In genomic region chr19:5421784-5422183, GRCm38 (mm10) we compare ENCODE assay signal across 30 mouse cellular contexts. TPM values are rescaled to one million over a fixed set of nuclear protein-coding genes. Genes with fewer than 3 reads are reported as not detected.
DNase-seq lines count a peak whose midpoint lies in the region; ATAC-seq and TF ChIP-seq lines count a peak whose summit lies in the region.
"Had no signal": no experiment of that assay in that cellular context is flagged by ENCODE, and none has a peak within 500 bp of the region (broad histone marks: within the 10 kb centered on the region; RNA-seq: fewer than 3 reads in every experiment).

No protein-coding gene starts in this region.

- H3K36me3 ChIP-seq in forebrain, embryonic 12.5 days (replicated peaks), result peaks cover 33% of the 10 kb centered on the region
- H3K36me3 ChIP-seq in forebrain, postnatal 0 days (ENCODE audit: insufficient read depth), result peaks cover 40% of the 10 kb centered on the region
- H3K36me3 ChIP-seq in thymus, adult 2 months (ENCODE audit: control insufficient read depth, insufficient read depth, low read length), result peaks cover 15% of the 10 kb centered on the region; the same call in 1 of the 2 replicates

- H3K9ac ChIP-seq in forebrain, embryonic 12.5 days, result 0 out of 2 replicates have a peak overlapping the region, but pooled peaks have one; percentile 4
- no peak overlapping the region for H3K9ac ChIP-seq in forebrain, postnatal 0 days
- H3K9ac ChIP-seq: embryonic facial prominence, embryonic 15.5 days; liver, embryonic 12.5 days; liver, postnatal 0 days; neural tube, embryonic 12.5 days had no signal

- no peak overlapping the region for H3K4me2 ChIP-seq in forebrain, embryonic 12.5 days
- no peak overlapping the region for H3K4me2 ChIP-seq in forebrain, postnatal 0 days (ENCODE audit: low read depth)
- H3K4me2 ChIP-seq: embryonic facial prominence, embryonic 15.5 days; forebrain, embryonic 13.5 days; heart, embryonic 15.5 days; liver, embryonic 12.5 days; neural tube, embryonic 12.5 days had no signal

- H3K27ac ChIP-seq in forebrain, embryonic 12.5 days, result no peak overlapping the region
- no peak overlapping the region for H3K27ac ChIP-seq in forebrain, postnatal 0 days (ENCODE audit: low read depth, low read length)
- peak overlapping the region; percentile 95; the same call in 1 of the 2 replicates for H3K27ac ChIP-seq in layer of hippocampus, adult 2 months
- no peak overlapping the region for H3K27ac ChIP-seq in thymus, adult 2 months (ENCODE audit: control insufficient read depth, insufficient read depth, low read length)
- H3K27ac ChIP-seq: embryonic facial prominence, embryonic 15.5 days; forebrain, embryonic 13.5 days; heart, embryonic 10.5 days; heart, embryonic 15.5 days; kidney, postnatal 0 days; left cerebral cortex, adult 2 months; liver, embryonic 12.5 days; macrophage; neural tube, embryonic 12.5 days had no signal

- H3K27me3 ChIP-seq in forebrain, embryonic 12.5 days, result no peaks in the 10 kb centered on the region
- no peaks in the 10 kb centered on the region for H3K27me3 ChIP-seq in forebrain, postnatal 0 days (ENCODE audit: insufficient read depth, low read length)
- no peaks in the 10 kb centered on the region for H3K27me3 ChIP-seq in thymus, adult 2 months (ENCODE audit: control insufficient read depth, insufficient read depth, low read length)
- H3K27me3 ChIP-seq: embryonic facial prominence, embryonic 15.5 days; forebrain, embryonic 13.5 days; heart, embryonic 15.5 days; liver, embryonic 12.5 days; neural tube, embryonic 12.5 days; Patski had no signal

- no peak for DNase-seq in forebrain, postnatal 0 days
- no peak for DNase-seq in layer of hippocampus, adult 2 months (ENCODE audit: low spot score in 2 of 2)
- no peak for DNase-seq in layer of hippocampus, adult 9-11 months
- peak; percentile 46 for DNase-seq in thymus, postnatal 14 days
- no peak for DNase-seq in thymus, adult 2 months
- DNase-seq in right cerebral cortex, adult 18-20 months, result no peak
- DNase-seq: gastrocnemius, postnatal 14 days; kidney, adult 8-10 months; liver, postnatal 0 days; right cerebral cortex, postnatal 4 days had no signal

- WGBS in forebrain, embryonic 12.5 days, result 87% methylated on average over 5 of the region's 5 CpGs
- WGBS in forebrain, postnatal 0 days, result 81% methylated on average over 5 of the region's 5 CpGs
- 82% methylated on average over 5 of the region's 5 CpGs for WGBS in thymus, adult 2 months

- no peak for TF ChIP-seq POLR2A in thymus, adult 2 months (IDR thresholded peaks at IDR 0.05; ENCODE audit: control insufficient read depth, extremely low read depth, insufficient read depth, low read length, poor library complexity)

- TF ChIP-seq CTCF in forebrain, postnatal 0 days (IDR thresholded peaks at IDR 0.05; ENCODE audit: low read depth), result no peak
- no peak for TF ChIP-seq CTCF in layer of hippocampus, adult 2 months (conservative IDR thresholded peaks at IDR 0.05)
- TF ChIP-seq CTCF in thymus, adult 2 months (IDR thresholded peaks at IDR 0.05; ENCODE audit: borderline replicate concordance, control insufficient read depth, extremely low read depth, insufficient read depth, low read length, poor library complexity), result no peak

- no peaks in the 10 kb centered on the region for H3K9me3 ChIP-seq in forebrain, embryonic 12.5 days
- H3K9me3 ChIP-seq in forebrain, postnatal 0 days (ENCODE audit: low read length), result no peaks in the 10 kb centered on the region
- H3K9me3 ChIP-seq: embryonic facial prominence, embryonic 15.5 days; forebrain, embryonic 13.5 days; heart, embryonic 10.5 days; heart, embryonic 15.5 days; liver, embryonic 12.5 days; neural tube, embryonic 12.5 days had no signal

- ATAC-seq in forebrain, embryonic 12.5 days (ENCODE audit: low FRiP score), result no peak
- no peak for ATAC-seq in forebrain, postnatal 0 days
- ATAC-seq: forebrain, embryonic 13.5 days; intestine, embryonic 16.5 days; liver, embryonic 12.5 days; liver, postnatal 0 days; lung, postnatal 0 days; midbrain, embryonic 16.5 days; Patski had no signal

- peaks cover 27% of the 10 kb centered on the region for H3K4me1 ChIP-seq in forebrain, embryonic 12.5 days
- H3K4me1 ChIP-seq in forebrain, postnatal 0 days (ENCODE audit: insufficient read depth), result peaks cover 8% of the 10 kb centered on the region; the same call in 1 of the 2 replicates
- H3K4me1 ChIP-seq in thymus, adult 2 months (replicated peaks; ENCODE audit: control insufficient read depth, insufficient read depth, low read length), result peaks cover 29% of the 10 kb centered on the region

- H3K4me3 ChIP-seq in forebrain, embryonic 12.5 days (replicated peaks), result no peak overlapping the region
- no peak overlapping the region for H3K4me3 ChIP-seq in forebrain, postnatal 0 days (ENCODE audit: low read depth, low read length)
- H3K4me3 ChIP-seq in layer of hippocampus, adult 2 months, result no peak overlapping the region
- H3K4me3 ChIP-seq in thymus, adult 2 months (ENCODE audit: control insufficient read depth, insufficient read depth, low read length), result no peak overlapping the region
- H3K4me3 ChIP-seq: embryonic facial prominence, embryonic 15.5 days; forebrain, embryonic 13.5 days; heart, embryonic 10.5 days; heart, embryonic 15.5 days; left cerebral cortex, adult 2 months; liver, embryonic 12.5 days; neural tube, embryonic 12.5 days had no signal

RNA-seq across cellular contexts. Expression of gene Drap1, which starts 3.0 kb away (rescaled TPM):
- polyA plus RNA-seq in forebrain, embryonic 12.5 days (2016; fragmentation: Nextera tagmentation; extraction: Ambion mirVana), result 257 and 260 TPM in 2 replicates
- 171 and 202 TPM in 2 replicates for total RNA-seq in forebrain, postnatal 0 days (2014; rRNA removed)
- 353 and 391 TPM in 2 replicates for polyA plus RNA-seq in forebrain, postnatal 0 days (2015; fragmentation: Nextera tagmentation; extraction: Ambion mirVana)
- total RNA-seq in layer of hippocampus, adult 2 months (2021), result 100 to 1,000 TPM; 316 to 335 TPM
- 112 and 133 TPM in 2 replicates for polyA plus RNA-seq in thymus, adult 2 months (2012; rRNA removed)

RNA-seq across cellular contexts. Expression of gene AI837181, which starts 3.2 kb away (rescaled TPM):
- polyA plus RNA-seq in forebrain, embryonic 12.5 days (2016; fragmentation: Nextera tagmentation; extraction: Ambion mirVana), result 48.3 and 50.8 TPM in 2 replicates
- total RNA-seq in forebrain, postnatal 0 days (2014; rRNA removed), result 56.6 and 59.5 TPM in 2 replicates
- polyA plus RNA-seq in forebrain, postnatal 0 days (2015; fragmentation: Nextera tagmentation; extraction: Ambion mirVana), result 72.5 and 72.7 TPM in 2 replicates
- total RNA-seq in layer of hippocampus, adult 2 months (2021), result 10 to 100 TPM; 61.9 to 70.7 TPM
- polyA plus RNA-seq in thymus, adult 2 months (2012; rRNA removed), result 145 and 149 TPM in 2 replicates

RNA-seq across cellular contexts. Expression of gene Tsga10ip, which starts 19.5 kb away (rescaled TPM):
- polyA plus RNA-seq in forebrain, embryonic 12.5 days (2016; fragmentation: Nextera tagmentation; extraction: Ambion mirVana), result not detected in 2 replicates
- 0.43 TPM in 1 of 2 replicates, not detected in the other for total RNA-seq in forebrain, postnatal 0 days (2014; rRNA removed)
- 0.08 and 0.13 TPM in 2 replicates for polyA plus RNA-seq in forebrain, postnatal 0 days (2015; fragmentation: Nextera tagmentation; extraction: Ambion mirVana)
- total RNA-seq in layer of hippocampus, adult 2 months (2021), result under 1 TPM; 0.20 to 0.37 TPM
- polyA plus RNA-seq in thymus, adult 2 months (2012; rRNA removed), result 0.14 and 0.59 TPM in 2 replicates
- total RNA-seq: adrenal gland, postnatal 10 days; common myeloid progenitor, adult 5-6 weeks; left cerebral cortex, adult 2 months; left cerebral cortex, postnatal 25 days had no signal
- polyA plus RNA-seq: liver, embryonic 12.5 days; macrophage; midbrain, embryonic 16.5 days had no signal

RNA-seq across cellular contexts. Expression of gene Fosl1, which starts 25.6 kb away (rescaled TPM):
- not detected in 2 replicates for polyA plus RNA-seq in forebrain, embryonic 12.5 days (2016; fragmentation: Nextera tagmentation; extraction: Ambion mirVana)
- total RNA-seq in forebrain, postnatal 0 days (2014; rRNA removed), result 0.19 TPM in 1 of 2 replicates, not detected in the other
- not detected in 2 replicates for polyA plus RNA-seq in forebrain, postnatal 0 days (2015; fragmentation: Nextera tagmentation; extraction: Ambion mirVana)
- not detected for total RNA-seq in layer of hippocampus, adult 2 months (2021)
- polyA plus RNA-seq in thymus, adult 2 months (2012; rRNA removed), result 0.16 TPM in 1 of 2 replicates, not detected in the other
- total RNA-seq: gastrocnemius, postnatal 14 days; heart, postnatal 25 days; layer of hippocampus, postnatal 14 days; left cerebral cortex, postnatal 25 days had no signal
- polyA plus RNA-seq: embryonic facial prominence, embryonic 15.5 days; forebrain, embryonic 13.5 days; heart, embryonic 15.5 days; hindbrain, embryonic 11.5 days; intestine, embryonic 16.5 days; kidney, postnatal 0 days; liver, embryonic 12.5 days; liver, postnatal 0 days; lung, postnatal 0 days; macrophage; midbrain, embryonic 16.5 days; neural tube, embryonic 12.5 days had no signal

RNA-seq across cellular contexts. Expression of gene Sart1, which starts 33.3 kb away (rescaled TPM):
- polyA plus RNA-seq in forebrain, embryonic 12.5 days (2016; fragmentation: Nextera tagmentation; extraction: Ambion mirVana), result 113 and 125 TPM in 2 replicates
- 49.2 and 55.1 TPM in 2 replicates for total RNA-seq in forebrain, postnatal 0 days (2014; rRNA removed)
- 38.8 and 53.5 TPM in 2 replicates for polyA plus RNA-seq in forebrain, postnatal 0 days (2015; fragmentation: Nextera tagmentation; extraction: Ambion mirVana)
- total RNA-seq in layer of hippocampus, adult 2 months (2021), result 100 to 1,000 TPM; 113 to 125 TPM
- polyA plus RNA-seq in thymus, adult 2 months (2012; rRNA removed), result 41.6 and 48.9 TPM in 2 replicates
